Mouse (Mus musculus) lung, embryonic 16.5 days (tissue): ENCODE data around the gene Fra10ac1. TPM values are rescaled to one million over a fixed set of nuclear protein-coding genes. Genes with fewer than 3 reads are reported as not detected.

Experiments
- ATAC-seq: fragments of 200-750 bp; cut with Nextera tagmentation; 2 replicates; pipeline ENCODE4 v1.8.0; 2017; ENCODE audit warnings: low read depth, mild to moderate bottlenecking, moderate library complexity
- H3K27ac ChIP-seq: fragments of 300-500 bp; sonication (generic); 2 replicates; pipeline ENCODE4 v1.5.1; 2014; ENCODE audit warnings: mild to moderate bottlenecking, control low read depth, low read length
- H3K27me3 ChIP-seq: fragments of 300-500 bp; sonication (generic); 2 replicates; pipeline ENCODE4 v1.6.1; 2014; ENCODE audit warnings: low read depth, low read length, mixed read lengths; ENCODE audit not compliant: control insufficient read depth, insufficient read depth
- H3K36me3 ChIP-seq: fragments of 300-500 bp; sonication (generic); 2 replicates; pipeline ENCODE4 v1.6.1; 2014; ENCODE audit warnings: low read length; ENCODE audit not compliant: control insufficient read depth, insufficient read depth
- H3K4me1 ChIP-seq: fragments of 300-500 bp; sonication (generic); replicated peaks from 2 replicates; pipeline ENCODE4 v1.6.1; 2014; ENCODE audit warnings: low read length, mixed read lengths; ENCODE audit not compliant: control insufficient read depth, insufficient read depth
- H3K4me2 ChIP-seq: fragments of 300-500 bp; sonication (generic); 2 replicates; pipeline ENCODE4 v1.6.1; 2014; ENCODE audit warnings: low read depth, low read length, control low read depth
- H3K4me3 ChIP-seq: fragments of 300-500 bp; sonication (generic); 2 replicates; pipeline ENCODE4 v1.5.1; 2014; ENCODE audit warnings: mild to moderate bottlenecking, low read length, control low read depth
- H3K9ac ChIP-seq: fragments of 300-500 bp; sonication (generic); 2 replicates; pipeline ENCODE4 v1.6.1; 2014; ENCODE audit warnings: low read length, control low read depth
- H3K9me3 ChIP-seq: fragments of 300-500 bp; sonication (generic); 2 replicates; pipeline ENCODE4 v1.6.1; 2016; ENCODE audit warnings: low read length; ENCODE audit not compliant: control insufficient read depth
- WGBS: fragments of 180-500 bp; shearing (Covaris S2); extraction: QIAGEN DNeasy Blood & Tissue Kit; methylation state at CpG from one replicate; pipeline ENCODE4 v1.1.7; 2014; 5-methylcytosine and 5-hydroxymethylcytosine counted together
- polyA plus RNA-seq: library from polyadenylated mRNA; unstranded; fragments of >200 nt; fragmentation: Nextera tagmentation; extraction: Ambion mirVana; gene quantifications from 2 replicates; pipeline ENCODE4 v1.2.1, GENCODE M21; 2015

Gene Fra10ac1
- polyA plus RNA-seq, 1 experiment from 2014 or later = 31.7 TPM

GRCm38 (mm10) chr19:38237834-38238212 lies 13.9 kb upstream of the Fra10ac1 start:
- H3K9me3 ChIP-seq = no peaks in the 10 kb centered on the region
- no peaks in the 10 kb centered on the region for H3K4me1 ChIP-seq
- no peak overlapping the region for H3K4me2 ChIP-seq
- H3K27me3 ChIP-seq = no peaks in the 10 kb centered on the region
- H3K36me3 ChIP-seq = no peaks in the 10 kb centered on the region
- H3K4me3 ChIP-seq = no peak overlapping the region
- H3K27ac ChIP-seq = no peak overlapping the region
- H3K9ac ChIP-seq = no peak overlapping the region
- no peak for ATAC-seq
- WGBS = 31% methylated on average over 3 of the region's 3 CpGs

DNA sequence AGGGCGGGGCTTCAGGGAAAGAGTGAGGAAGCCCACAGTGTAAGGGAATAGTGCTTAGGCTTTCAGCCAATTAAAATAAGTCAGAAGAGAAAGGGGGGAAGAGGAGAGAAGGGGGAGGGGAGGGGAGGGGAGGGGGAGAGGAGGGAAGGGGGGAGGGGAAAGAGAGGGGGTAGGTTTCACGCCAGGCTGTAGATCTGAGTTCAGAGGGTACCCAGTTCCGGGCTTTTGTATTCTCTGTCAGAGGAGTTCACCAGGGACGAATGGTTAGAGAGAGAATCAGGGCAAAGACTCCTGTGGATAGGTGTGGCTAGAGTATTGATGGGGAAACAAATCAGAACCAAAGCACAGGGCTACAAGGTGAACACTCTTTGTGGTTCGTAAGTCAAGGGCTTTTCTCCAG lies 12.6 kb upstream of the Fra10ac1 start:
- Histone ChIP-seq H3K9me3 (no peaks in the 10 kb centered on the region), H3K27ac (no peak overlapping the region), H3K36me3 (no peaks in the 10 kb centered on the region), H3K4me3 (no peak overlapping the region), H3K4me1 (no peaks in the 10 kb centered on the region), H3K9ac (no peak overlapping the region), H3K27me3 (no peaks in the 10 kb centered on the region), H3K4me2 (no peak overlapping the region)
- 65% methylated on average over 5 of the region's 5 CpGs for WGBS
- no peak for ATAC-seq

GRCm38 (mm10) chr19:38232516-38232915 lies 8.6 kb upstream of the Fra10ac1 start:
- no peaks in the 10 kb centered on the region for H3K36me3 ChIP-seq
- no peak for ATAC-seq
- H3K9me3 ChIP-seq = peaks cover 3% of the 10 kb centered on the region; the same call in 1 of the 2 replicates
- H3K4me1 ChIP-seq = no peaks in the 10 kb centered on the region
- H3K27ac ChIP-seq = no peak overlapping the region
- no peak overlapping the region for H3K4me2 ChIP-seq
- no peak overlapping the region for H3K9ac ChIP-seq
- no peak overlapping the region for H3K4me3 ChIP-seq
- 13% methylated on average over 4 of the region's 4 CpGs for WGBS
- H3K27me3 ChIP-seq = no peaks in the 10 kb centered on the region

GRCm38 (mm10) chr19:38232087-38232486 lies 8.1 kb upstream of the Fra10ac1 start:
- no peak overlapping the region for H3K4me3 ChIP-seq
- ATAC-seq = no peak
- 44% methylated on average over 8 of the region's 8 CpGs for WGBS
- no peak overlapping the region for H3K4me2 ChIP-seq
- no peak overlapping the region for H3K27ac ChIP-seq
- H3K36me3 ChIP-seq = no peaks in the 10 kb centered on the region
- no peaks in the 10 kb centered on the region for H3K27me3 ChIP-seq
- H3K4me1 ChIP-seq = no peaks in the 10 kb centered on the region
- peaks cover 3% of the 10 kb centered on the region; the same call in 1 of the 2 replicates for H3K9me3 ChIP-seq
- no peak overlapping the region for H3K9ac ChIP-seq

DNA sequence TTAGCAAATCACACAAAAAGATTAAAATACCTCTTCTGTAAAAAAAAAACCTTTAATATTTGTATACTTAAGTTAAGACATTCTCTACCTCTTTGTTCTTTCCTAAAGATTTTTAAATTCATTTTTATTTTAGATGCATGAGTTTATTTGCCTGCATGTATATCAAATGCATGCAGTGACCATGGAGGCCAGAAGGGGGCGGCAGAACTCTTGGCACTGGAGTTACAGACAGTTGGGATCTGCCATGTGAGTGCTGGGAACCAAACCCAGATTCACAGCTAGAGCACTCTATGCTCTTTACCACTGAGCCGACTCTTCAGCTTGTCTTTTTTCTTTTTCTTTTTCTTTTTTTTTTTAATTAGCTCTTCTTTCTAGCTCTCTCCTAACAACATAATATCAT lies 4.7 kb upstream of the Fra10ac1 start:
- no peaks in the 10 kb centered on the region for H3K4me1 ChIP-seq
- WGBS = 60% methylated on average over 2 of the region's 2 CpGs
- no peak for ATAC-seq

GRCm38 (mm10) chr19:38224685-38225060 lies 717 bp upstream of the Fra10ac1 start:
- peak overlapping the region; percentile 90 for H3K4me2 ChIP-seq
- no peak overlapping the region for H3K27ac ChIP-seq
- H3K36me3 ChIP-seq = no peaks in the 10 kb centered on the region
- H3K27me3 ChIP-seq = no peaks in the 10 kb centered on the region
- peaks cover 5% of the 10 kb centered on the region for H3K4me1 ChIP-seq
- 17% methylated on average over 9 of the region's 9 CpGs for WGBS
- H3K9me3 ChIP-seq = peaks cover 1% of the 10 kb centered on the region; the same call in 1 of the 2 replicates
- peak overlapping the region; percentile 75 for H3K4me3 ChIP-seq
- ATAC-seq = no peak
- H3K9ac ChIP-seq = peak overlapping the region; percentile 86

More for the DNA sequence above, 4.7 kb upstream of the Fra10ac1 start:
- Histone ChIP-seq H3K9me3 (peaks cover 3% of the 10 kb centered on the region; the same call in 1 of the 2 replicates), H3K27ac (no peak overlapping the region), H3K4me3 (no peak overlapping the region), H3K4me2 (no peak overlapping the region), H3K36me3 (no peaks in the 10 kb centered on the region), H3K27me3 (no peaks in the 10 kb centered on the region), H3K9ac (no peak overlapping the region)

DNA sequence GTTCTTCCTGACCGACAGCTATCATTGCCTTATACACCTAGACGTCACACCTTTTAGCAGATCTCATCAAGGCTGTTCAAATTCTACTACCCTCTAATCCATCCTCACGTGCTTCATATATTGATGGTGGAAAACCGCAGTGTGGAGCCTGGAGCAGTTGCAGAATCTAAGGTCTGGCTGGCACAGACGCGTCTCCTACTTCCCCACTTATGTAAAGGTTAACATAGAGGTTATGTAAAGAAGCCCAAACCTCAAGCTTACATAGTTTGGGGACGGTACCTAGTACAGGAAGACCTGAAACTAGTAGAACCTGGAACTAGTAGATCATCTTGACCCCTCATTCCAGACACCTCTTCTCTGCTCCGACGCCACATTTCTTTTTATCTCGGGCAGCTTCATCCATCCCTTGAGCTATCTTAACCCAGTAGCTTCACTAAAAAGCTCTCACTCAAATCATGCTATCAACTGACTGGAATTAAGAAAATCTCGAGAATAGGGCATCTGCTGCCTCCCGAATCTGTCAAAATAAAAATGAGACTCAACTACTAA lies 526 bp downstream of the Fra10ac1 start:
- no peaks in the 10 kb centered on the region for H3K27me3 ChIP-seq
- H3K36me3 ChIP-seq = 0 out of 2 replicates have a peak, but pooled peaks cover under 1% of the 10 kb centered on the region
- peak overlapping the region; percentile 89 for H3K27ac ChIP-seq
- H3K9me3 ChIP-seq = no peaks in the 10 kb centered on the region
- ATAC-seq = peak; percentile 32
- 8% methylated on average over 12 of the region's 12 CpGs for WGBS
- H3K4me3 ChIP-seq = peak overlapping the region; percentile 75
- peak overlapping the region; percentile 86 for H3K9ac ChIP-seq
- H3K4me1 ChIP-seq = peaks cover 5% of the 10 kb centered on the region
- H3K4me2 ChIP-seq = peak overlapping the region; percentile 90

DNA sequence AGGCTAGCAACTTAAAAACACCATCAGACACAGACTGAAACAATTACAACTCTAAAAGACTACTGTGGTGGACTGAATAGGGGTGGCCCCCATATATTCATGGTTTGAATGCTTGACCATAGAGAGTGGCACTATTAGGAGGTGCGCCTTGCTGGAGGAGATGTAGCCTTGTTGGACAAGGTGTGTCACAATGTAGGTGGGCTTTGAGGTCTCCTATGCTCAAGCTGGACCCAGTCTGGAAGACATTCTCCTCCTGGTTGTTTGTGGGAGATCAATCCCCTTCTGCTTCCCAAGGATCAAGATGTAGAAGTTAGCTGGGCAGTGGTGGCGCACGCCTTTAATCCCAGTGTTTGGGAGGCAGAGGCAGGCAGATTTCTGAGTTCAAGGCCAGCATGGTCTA lies 6.3 kb downstream of the Fra10ac1 start:
- no peak for ATAC-seq
- H3K4me1 ChIP-seq = no peaks in the 10 kb centered on the region
- peaks cover 4% of the 10 kb centered on the region; the same call in 1 of the 2 replicates for H3K36me3 ChIP-seq
- no peaks in the 10 kb centered on the region for H3K9me3 ChIP-seq
- H3K27ac ChIP-seq = no peak overlapping the region
- WGBS = 99% methylated on average over 3 of the region's 3 CpGs
- H3K27me3 ChIP-seq = no peaks in the 10 kb centered on the region
- no peak overlapping the region for H3K4me3 ChIP-seq
- H3K4me2 ChIP-seq = no peak overlapping the region
- H3K9ac ChIP-seq = no peak overlapping the region

DNA sequence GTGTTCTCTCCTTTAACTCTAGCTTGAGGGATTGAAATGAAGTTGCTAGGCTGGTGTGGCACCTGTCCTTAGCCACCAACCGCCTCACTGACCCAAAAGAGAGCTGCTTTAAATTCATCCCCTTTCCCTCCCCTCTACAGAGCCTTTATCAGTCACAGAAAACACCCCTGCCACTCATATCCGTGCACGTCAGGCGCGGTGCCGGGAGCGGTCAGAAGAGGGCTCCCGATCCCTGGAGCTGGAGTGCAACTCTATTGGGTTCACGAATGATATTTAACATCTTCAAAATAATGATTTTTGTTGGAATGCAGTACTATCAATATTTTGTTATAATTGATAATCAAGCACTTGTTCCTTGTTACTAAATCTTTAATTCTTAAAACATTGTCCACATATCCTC lies 17.3 kb downstream of the Fra10ac1 start:
- Histone ChIP-seq H3K9ac (no peak overlapping the region), H3K27me3 (no peaks in the 10 kb centered on the region), H3K27ac (no peak overlapping the region), H3K4me1 (no peaks in the 10 kb centered on the region), H3K36me3 (peaks cover 6% of the 10 kb centered on the region), H3K4me3 (no peak overlapping the region), H3K9me3 (no peaks in the 10 kb centered on the region), H3K4me2 (no peak overlapping the region)
- ATAC-seq = no peak
- 59% methylated on average over 9 of the region's 9 CpGs for WGBS

GRCm38 (mm10) chr19:38198731-38199130 lies 25.2 kb downstream of the Fra10ac1 start:
- Histone ChIP-seq H3K4me1 (no peaks in the 10 kb centered on the region), H3K27ac (no peak overlapping the region), H3K27me3 (no peaks in the 10 kb centered on the region), H3K36me3 (peaks cover 7% of the 10 kb centered on the region; the same call in 1 of the 2 replicates), H3K4me2 (no peak overlapping the region), H3K9me3 (no peaks in the 10 kb centered on the region), H3K9ac (no peak overlapping the region), H3K4me3 (no peak overlapping the region)
- WGBS = 84% methylated on average over 5 of the region's 5 CpGs
- ATAC-seq = no peak
